Mouse (Mus musculus) liver, embryonic 16.5 days (tissue): ENCODE data around the gene 2310033P09Rik. TPM values are rescaled to one million over a fixed set of nuclear protein-coding genes. Genes with fewer than 3 reads are reported as not detected.

Source experiments
- ATAC-seq: fragments of 200-750 bp; cut with Nextera tagmentation; 2 replicates; pipeline ENCODE4 v1.8.0; 2017; ENCODE audit warnings: low read depth, mild to moderate bottlenecking, moderate number of reproducible peaks, moderate library complexity
- H3K27ac ChIP-seq: fragments of 300-500 bp; sonication (generic); 2 replicates; pipeline ENCODE4 v1.5.1; 2014; ENCODE audit warnings: mild to moderate bottlenecking, low read length
- H3K27me3 ChIP-seq: fragments of 300-500 bp; sonication (generic); 2 replicates; pipeline ENCODE4 v1.6.1; 2014; ENCODE audit warnings: low read depth, low read length, mixed read lengths; ENCODE audit not compliant: control insufficient read depth, insufficient read depth
- H3K36me3 ChIP-seq: fragments of 300-500 bp; sonication (generic); 2 replicates; pipeline ENCODE4 v1.6.1; 2014; ENCODE audit warnings: mild to moderate bottlenecking; ENCODE audit not compliant: control insufficient read depth, insufficient read depth
- H3K4me1 ChIP-seq: fragments of 300-500 bp; sonication (generic); 2 replicates; pipeline ENCODE4 v1.6.1; 2014; ENCODE audit warnings: low read depth, low read length, mixed read lengths; ENCODE audit not compliant: control insufficient read depth
- H3K4me2 ChIP-seq: fragments of 300-500 bp; sonication (generic); 2 replicates; pipeline ENCODE4 v1.6.1; 2014; ENCODE audit warnings: low read depth, low read length, mixed read lengths
- H3K4me3 ChIP-seq: fragments of 300-500 bp; sonication (generic); 2 replicates; pipeline ENCODE4 v1.5.1; 2014; ENCODE audit warnings: low read depth, mild to moderate bottlenecking, low read length
- H3K9ac ChIP-seq: fragments of 300-500 bp; sonication (generic); 2 replicates; pipeline ENCODE4 v1.6.1; 2014; ENCODE audit warnings: low read depth, low read length
- H3K9me3 ChIP-seq: fragments of 300-500 bp; sonication (generic); replicated peaks from 2 replicates; pipeline ENCODE4 v1.6.1; 2016; ENCODE audit warnings: low read length; ENCODE audit not compliant: control insufficient read depth
- WGBS: fragments of 180-500 bp; shearing (Covaris S2); extraction: QIAGEN DNeasy Blood & Tissue Kit; methylation state at CpG from one replicate; pipeline ENCODE4 v1.1.7; 2014; ENCODE audit not compliant: insufficient replicate concordance; 5-methylcytosine and 5-hydroxymethylcytosine counted together
- polyA plus RNA-seq: library from polyadenylated mRNA; unstranded; fragments of >200 nt; fragmentation: Nextera tagmentation; extraction: Ambion mirVana; gene quantifications from 2 replicates; pipeline ENCODE4 v1.2.1, GENCODE M21; 2015

The 2310033P09Rik gene
- polyA plus RNA-seq, 1 experiment from 2014 or later = 14.6 TPM

DNA sequence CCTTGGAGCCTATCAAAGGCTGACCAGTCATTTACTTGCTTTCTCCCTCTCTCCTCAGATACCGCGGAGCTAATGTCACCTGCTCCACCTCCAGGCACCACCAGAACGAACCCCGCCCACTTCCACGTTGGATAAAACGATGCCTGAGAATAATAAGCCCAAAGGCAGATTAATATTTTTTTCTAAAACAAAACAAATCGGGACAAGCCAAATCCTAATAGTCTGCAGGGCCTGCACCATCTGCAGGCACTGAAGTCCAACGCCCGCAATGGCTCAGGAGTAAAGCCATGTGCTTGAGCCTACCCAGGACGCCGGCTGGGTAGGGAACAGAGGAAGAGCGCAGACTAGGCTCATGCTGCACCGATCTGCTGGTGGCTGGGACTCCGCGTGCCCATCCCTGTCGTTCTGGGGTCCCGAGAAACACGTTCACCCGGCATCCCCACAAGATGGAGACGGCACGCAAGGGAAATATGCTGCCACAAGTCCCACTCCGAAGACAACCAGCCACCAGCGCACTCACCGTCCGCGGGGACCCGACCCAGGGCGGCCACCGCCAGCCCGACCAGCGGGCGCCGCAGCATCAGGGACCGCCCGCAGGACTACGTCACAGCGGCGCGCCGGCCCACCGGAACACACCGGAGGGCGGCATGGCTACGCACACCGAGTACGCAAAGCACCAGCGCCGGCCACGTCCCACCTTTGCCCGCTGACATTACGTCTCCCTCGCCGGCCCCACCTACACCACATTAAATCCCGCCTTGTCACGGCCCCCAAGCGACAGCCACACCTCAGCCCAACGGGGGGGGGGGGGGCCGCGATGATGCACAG, 16.7 kb upstream of the 2310033P09Rik start:
- H3K4me2 ChIP-seq = peak overlapping the region; percentile 89
- WGBS = under 1% methylated on average over 56 of the region's 59 CpGs
- peak; percentile 94 for ATAC-seq
- no peaks in the 10 kb centered on the region for H3K27me3 ChIP-seq
- peak overlapping the region; percentile 85 for H3K4me3 ChIP-seq
- H3K9ac ChIP-seq = peak overlapping the region; percentile 81
- H3K27ac ChIP-seq = peak overlapping the region; percentile 91
- H3K9me3 ChIP-seq = no peaks in the 10 kb centered on the region
- peaks cover 32% of the 10 kb centered on the region for H3K4me1 ChIP-seq
- 0 out of 2 replicates have a peak, but pooled peaks cover under 1% of the 10 kb centered on the region for H3K36me3 ChIP-seq

DNA sequence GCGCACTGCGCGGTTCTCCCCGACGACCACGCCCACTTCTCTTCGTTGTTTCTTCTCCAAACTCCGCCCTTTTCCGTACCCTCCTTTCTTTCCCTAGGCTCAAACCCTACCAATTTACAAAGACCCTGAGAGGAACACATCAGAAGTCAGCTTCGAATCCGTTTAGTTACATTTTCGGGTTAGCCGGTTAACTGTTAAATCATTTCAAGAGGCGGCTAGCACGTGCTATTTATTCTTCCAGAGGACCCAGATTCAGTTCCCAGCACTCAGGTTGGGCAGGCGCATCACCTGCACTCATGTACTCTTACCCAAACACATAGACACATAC, 16.1 kb upstream of the 2310033P09Rik start, which contains the start of gene Guk1:
Gene Guk1 (minus strand): TSS at position 154 of the 328 bp plus-strand sequence.
- no peaks in the 10 kb centered on the region for H3K9me3 ChIP-seq
- ATAC-seq = no peak
- WGBS = 5% methylated on average over 16 of the region's 16 CpGs

GRCm38 (mm10) chr11:59196230-59196629, 11.9 kb upstream of the 2310033P09Rik start:
- Histone ChIP-seq H3K9me3 (no peaks in the 10 kb centered on the region), H3K9ac (no peak overlapping the region), H3K27me3 (no peaks in the 10 kb centered on the region), H3K4me3 (no peak overlapping the region), H3K36me3 (no peaks in the 10 kb centered on the region), H3K4me2 (no peak overlapping the region), H3K27ac (no peak overlapping the region), H3K4me1 (peaks cover 16% of the 10 kb centered on the region)
- ATAC-seq = no peak

More for the DNA sequence above, 16.1 kb upstream of the 2310033P09Rik start, which contains the start of gene Guk1:
- Histone ChIP-seq H3K27me3 (no peaks in the 10 kb centered on the region), H3K4me3 (peak within 1 kb of the TSS; percentile 85), H3K4me2 (peak within 1 kb of the TSS; percentile 89), H3K36me3 (no peaks in the 10 kb centered on the region), H3K27ac (peak within 1 kb of the TSS; percentile 91), H3K4me1 (peaks cover 32% of the 10 kb centered on the region), H3K9ac (peak within 1 kb of the TSS; percentile 81)

DNA sequence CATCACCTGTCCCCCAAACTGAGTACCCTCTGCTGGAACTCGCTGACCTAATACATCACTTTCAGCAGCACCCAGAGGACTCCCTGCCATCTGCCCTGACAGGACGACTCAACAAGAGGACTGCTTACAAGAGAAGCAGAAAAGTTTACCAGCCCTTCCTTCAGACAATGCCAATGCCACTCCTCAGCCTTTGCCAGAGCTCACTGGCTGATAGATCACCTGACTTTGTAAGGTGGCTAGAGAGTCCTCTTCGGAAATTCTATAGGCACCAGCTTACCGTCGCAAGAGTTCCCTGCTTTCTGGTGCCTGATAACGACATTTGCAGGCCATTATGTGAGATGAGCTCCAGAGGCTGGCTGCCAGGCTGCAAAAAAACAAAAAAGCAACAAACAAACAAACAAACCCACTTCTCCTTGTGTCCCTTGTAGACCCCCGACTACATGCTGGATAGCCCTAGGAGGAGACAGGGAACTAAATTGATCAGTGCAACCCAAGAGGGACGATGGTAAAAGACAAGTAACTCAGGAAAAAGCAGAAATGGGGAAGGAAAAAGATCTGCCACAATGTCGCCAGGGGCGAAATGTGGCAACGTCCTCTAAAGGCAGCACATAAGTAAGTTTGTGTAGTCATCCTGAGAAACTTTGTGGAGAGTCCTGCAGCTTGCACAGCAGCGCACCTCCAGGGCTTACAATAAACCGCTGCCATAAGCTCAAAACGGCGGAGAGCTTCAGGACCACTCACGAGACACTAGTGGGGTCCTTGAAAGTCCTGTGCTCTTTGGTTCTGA, 6.7 kb upstream of the 2310033P09Rik start:
- no peaks in the 10 kb centered on the region for H3K27me3 ChIP-seq

DNA sequence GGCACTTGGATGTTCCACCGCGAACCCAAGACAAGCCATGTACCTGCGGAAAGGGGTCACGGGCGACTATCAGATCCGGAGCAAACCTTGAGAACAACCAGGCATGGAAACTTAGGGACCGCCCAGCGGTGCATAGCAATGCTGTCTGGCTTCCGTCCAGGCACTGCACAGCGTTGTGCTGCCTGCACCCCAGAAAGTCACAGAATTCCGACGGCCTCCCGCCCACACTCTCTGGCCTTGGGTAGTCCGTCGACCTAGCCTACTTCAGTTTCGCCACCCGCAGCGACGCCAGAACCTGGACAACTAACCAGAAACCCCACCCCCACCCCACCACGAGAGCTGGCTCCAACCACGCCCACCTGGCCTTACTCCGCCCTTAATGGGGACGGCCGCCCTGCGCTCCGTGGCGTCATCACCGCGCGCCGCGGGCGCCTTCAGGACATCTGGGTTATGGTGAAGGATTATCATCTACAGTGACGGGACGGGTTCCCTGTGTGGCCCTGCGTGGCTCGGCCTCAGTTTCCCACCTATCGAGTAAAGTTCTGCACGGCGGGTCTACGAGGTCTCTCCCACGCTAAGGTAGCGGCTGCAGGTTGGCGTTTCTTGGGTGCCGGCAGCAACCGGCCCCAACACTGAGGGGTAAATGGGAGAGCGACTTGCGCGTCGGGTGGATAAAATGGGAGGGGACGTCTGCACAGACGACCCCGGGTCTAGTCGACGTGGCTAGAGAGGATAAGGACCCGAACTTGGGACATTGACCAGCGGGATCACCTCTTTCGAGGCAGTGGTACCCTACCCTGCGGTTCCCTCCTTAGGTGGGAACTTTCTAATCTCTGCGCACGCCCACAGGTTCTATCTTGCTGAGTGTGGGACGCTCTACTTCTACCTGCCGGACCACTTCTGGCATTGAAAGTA, 5.8 kb upstream of the 2310033P09Rik start, which contains the start of gene Mrpl55:
Gene Mrpl55 (plus strand): TSS at position 406 of the 915 bp plus-strand sequence.
- under 1% methylated on average over 63 of the region's 63 CpGs for WGBS
- ATAC-seq = peak; percentile 94
- peaks cover 7% of the 10 kb centered on the region for H3K36me3 ChIP-seq

More for the DNA sequence above, 6.7 kb upstream of the 2310033P09Rik start:
- peaks cover 7% of the 10 kb centered on the region; the same call in 1 of the 2 replicates for H3K36me3 ChIP-seq
- WGBS = 11% methylated on average over 16 of the region's 16 CpGs
- H3K4me3 ChIP-seq = peak overlapping the region; percentile 93
- peak overlapping the region; percentile 83 for H3K9ac ChIP-seq
- peaks cover 22% of the 10 kb centered on the region for H3K4me1 ChIP-seq
- no peak for ATAC-seq
- peak overlapping the region; percentile 96 for H3K4me2 ChIP-seq
- H3K9me3 ChIP-seq = no peaks in the 10 kb centered on the region
- H3K27ac ChIP-seq = peak overlapping the region; percentile 88

DNA sequence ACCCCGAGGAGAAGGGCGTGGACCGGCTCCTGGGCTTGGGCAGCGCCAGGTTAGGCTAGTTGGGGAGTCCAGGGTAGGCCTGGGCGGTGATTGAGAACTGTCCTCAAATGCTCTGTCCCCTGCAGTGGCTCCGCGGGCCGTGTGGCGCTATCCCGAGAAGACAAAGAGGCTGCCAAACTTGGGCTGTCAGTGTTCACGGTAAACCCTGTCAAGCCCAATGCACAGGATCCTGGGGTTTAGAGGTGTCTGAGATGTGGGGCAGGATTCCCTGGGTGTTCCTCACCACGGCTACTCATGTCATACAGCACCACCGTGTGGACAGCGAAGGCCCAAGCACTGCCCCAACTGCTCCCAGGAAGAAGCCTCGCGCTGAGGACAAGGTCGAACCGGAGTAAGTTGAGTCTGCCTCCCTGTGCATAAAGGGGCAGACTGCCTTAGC, 901 bp downstream of the 2310033P09Rik start:
- peaks cover 29% of the 10 kb centered on the region for H3K4me1 ChIP-seq
- H3K27me3 ChIP-seq = no peaks in the 10 kb centered on the region
- WGBS = 9% methylated on average over 18 of the region's 18 CpGs
- peak overlapping the region; percentile 92 for H3K4me2 ChIP-seq
- peak overlapping the region; percentile 95 for H3K27ac ChIP-seq
- H3K36me3 ChIP-seq = peaks cover 35% of the 10 kb centered on the region
- peak; percentile 74 for ATAC-seq
- H3K4me3 ChIP-seq = peak overlapping the region; percentile 99
- no peaks in the 10 kb centered on the region for H3K9me3 ChIP-seq
- peak overlapping the region; percentile 96 for H3K9ac ChIP-seq

More for the DNA sequence above, 5.8 kb upstream of the 2310033P09Rik start, which contains the start of gene Mrpl55:
- H3K4me3 ChIP-seq = peak within 1 kb of the TSS; percentile 93
- peak within 1 kb of the TSS; percentile 88 for H3K27ac ChIP-seq
- H3K9me3 ChIP-seq = no peaks in the 10 kb centered on the region
- H3K4me2 ChIP-seq = peak within 1 kb of the TSS; percentile 96
- H3K4me1 ChIP-seq = peaks cover 23% of the 10 kb centered on the region
- H3K9ac ChIP-seq = peak within 1 kb of the TSS; percentile 83
- no peaks in the 10 kb centered on the region for H3K27me3 ChIP-seq

GRCm38 (mm10) chr11:59209580-59209979, 1.5 kb downstream of the 2310033P09Rik start:
- H3K27ac ChIP-seq = peak overlapping the region; percentile 95; the same call in 1 of the 2 replicates
- H3K4me1 ChIP-seq = peaks cover 29% of the 10 kb centered on the region
- no peak for ATAC-seq
- peaks cover 36% of the 10 kb centered on the region for H3K36me3 ChIP-seq
- H3K4me2 ChIP-seq = peak overlapping the region; percentile 92
- H3K4me3 ChIP-seq = peak overlapping the region; percentile 99
- 67% methylated on average over 5 of the region's 5 CpGs for WGBS
- H3K9ac ChIP-seq = no peak overlapping the region
- H3K27me3 ChIP-seq = no peaks in the 10 kb centered on the region
- no peaks in the 10 kb centered on the region for H3K9me3 ChIP-seq

DNA sequence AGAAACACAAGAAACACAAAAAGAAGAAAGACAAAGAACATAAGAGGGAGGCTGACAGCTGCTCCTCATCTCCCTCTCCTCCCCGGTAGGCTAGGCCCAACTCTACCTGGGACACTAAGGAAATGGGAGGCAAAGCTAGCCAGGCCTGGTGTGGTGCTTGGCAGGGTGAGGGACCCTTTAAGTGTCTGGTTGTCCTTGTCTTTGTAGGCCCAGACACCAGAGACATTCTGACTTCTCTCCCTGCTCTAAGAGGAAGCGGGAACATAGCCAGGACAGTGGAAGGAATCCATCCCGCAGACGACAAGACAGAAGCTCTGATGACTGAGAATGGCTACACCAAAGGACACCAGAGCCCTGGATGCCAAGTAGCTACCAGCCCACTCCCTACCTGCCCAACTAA, 1.9 kb downstream of the 2310033P09Rik start:
- H3K4me1 ChIP-seq = peaks cover 29% of the 10 kb centered on the region
- ATAC-seq = no peak
- peaks cover 40% of the 10 kb centered on the region for H3K36me3 ChIP-seq
- no peak overlapping the region for H3K4me3 ChIP-seq
- no peak overlapping the region for H3K4me2 ChIP-seq
- no peak overlapping the region for H3K27ac ChIP-seq
- 86% methylated on average over 4 of the region's 4 CpGs for WGBS
- no peaks in the 10 kb centered on the region for H3K27me3 ChIP-seq
- no peaks in the 10 kb centered on the region for H3K9me3 ChIP-seq
- H3K9ac ChIP-seq = no peak overlapping the region
